Mouse (Mus musculus) myocyte (in vitro differentiated cells): ENCODE measurements around the gene Smg6. TPM values are rescaled to one million over a fixed set of nuclear protein-coding genes. Genes with fewer than 3 reads are reported as not detected.

Experiments used
- H3K27me3 ChIP-seq: one replicate; pipeline ENCODE4 v1.6.1; 2011; ENCODE audit not compliant: control insufficient read depth, insufficient read depth, insufficient read length
- H3K36me3 ChIP-seq: one replicate; pipeline ENCODE4 v1.6.1; 2011; ENCODE audit not compliant: control insufficient read depth, insufficient read depth
- H3K4me2 ChIP-seq: one replicate; pipeline ENCODE4 v1.6.1; 2011; ENCODE audit warnings: low read depth, control low read depth
- H3K4me3 ChIP-seq: one replicate; pipeline ENCODE4 v1.5.1; 2011; ENCODE audit warnings: mild to moderate bottlenecking, control low read depth, moderate library complexity
- H3K79me2 ChIP-seq: one replicate; pipeline ENCODE4 v1.6.1; 2011; ENCODE audit not compliant: control insufficient read depth, insufficient read depth
- H3ac ChIP-seq: one replicate; pipeline ENCODE4 v1.6.1; 2011; ENCODE audit not compliant: control insufficient read depth, insufficient read length
- CEBPB ChIP-seq: IDR thresholded peaks from 2 replicates; pipeline ENCODE4 v1.6.1; 2011; ENCODE audit warnings: mild to moderate bottlenecking, moderate library complexity; ENCODE audit not compliant: poor library complexity, insufficient read depth, severe bottlenecking
- E2F4 ChIP-seq: IDR thresholded peaks from one replicate; pipeline ENCODE4 v1.6.1; 2011; ENCODE audit warnings: mild to moderate bottlenecking, control low read depth, moderate library complexity; ENCODE audit not compliant: insufficient read depth
- MAX ChIP-seq: IDR thresholded peaks from one replicate; pipeline ENCODE4 v1.6.1; 2011; ENCODE audit warnings: low read depth, mild to moderate bottlenecking, control low read depth
- MYOD1 ChIP-seq, 3 experiments: IDR thresholded peaks; one replicate each; pipeline ENCODE4 v1.6.1; 2011; ENCODE audit warnings: control low read depth in 2 of 3, low read depth in 2 of 3, mild to moderate bottlenecking in 2 of 3, moderate library complexity in 1 of 3; ENCODE audit not compliant: insufficient read length in 2 of 3, control insufficient read depth in 1 of 3
- MYOG ChIP-seq, 3 experiments: IDR thresholded peaks; one replicate each; pipeline ENCODE4 v1.6.1; 2011; ENCODE audit warnings: control low read depth in 2 of 3, low read depth in 2 of 3, mild to moderate bottlenecking in 2 of 3; ENCODE audit not compliant: insufficient read length in 2 of 3, control insufficient read depth in 1 of 3, insufficient read depth in 1 of 3
- POLR2A ChIP-seq: IDR thresholded peaks from one replicate; pipeline ENCODE4 v1.6.1; 2011; ENCODE audit warnings: low read depth, mild to moderate bottlenecking, control low read depth, moderate library complexity; ENCODE audit not compliant: insufficient read length
- POLR2AphosphoS2 ChIP-seq: IDR thresholded peaks from one replicate; pipeline ENCODE4 v1.6.1; 2011; ENCODE audit warnings: low read depth, control low read depth; ENCODE audit not compliant: insufficient read length
- REST ChIP-seq: IDR thresholded peaks from one replicate; pipeline ENCODE4 v1.6.1; 2011; ENCODE audit warnings: mild to moderate bottlenecking, control low read depth, moderate library complexity; ENCODE audit not compliant: insufficient read depth, insufficient read length
- SRF ChIP-seq: IDR thresholded peaks from one replicate; pipeline ENCODE4 v1.6.1; 2011; ENCODE audit warnings: low read depth; ENCODE audit not compliant: control insufficient read depth, insufficient read length
- TCF12 ChIP-seq: IDR thresholded peaks from one replicate; pipeline ENCODE4 v1.6.1; 2011; ENCODE audit warnings: mild to moderate bottlenecking, control low read depth; ENCODE audit not compliant: poor library complexity, insufficient read depth, severe bottlenecking
- TCF3 ChIP-seq: IDR thresholded peaks from one replicate; pipeline ENCODE4 v1.6.1; 2011; ENCODE audit warnings: low read depth, control low read depth; ENCODE audit not compliant: insufficient read length
- USF1 ChIP-seq: IDR thresholded peaks from one replicate; pipeline ENCODE4 v1.6.1; 2011; ENCODE audit warnings: low read depth, mild to moderate bottlenecking, control low read depth, moderate library complexity
- polyA plus RNA-seq: library from polyadenylated mRNA; unstranded; fragments of >200 nt; fragmentation: generic; extraction: Trizol; gene quantifications from one replicate; pipeline ENCODE4 v1.2.1, GENCODE M21; 2012; ENCODE audit warnings: missing spikeins

Gene Smg6
- polyA plus RNA-seq, 1 experiment = 14.7 TPM

GRCm38 (mm10) chr11:75199951-75200350, 274.3 kb downstream of the Smg6 start:
- H3K36me3 ChIP-seq = no peaks in the 10 kb centered on the region
- H3K4me2 ChIP-seq = no peak overlapping the region
- no peaks in the 10 kb centered on the region for H3K79me2 ChIP-seq
- TF ChIP-seq MYOD1 (IDR thresholded peaks at IDR 0.05; ENCODE audit: control insufficient read depth in 1 of 3, insufficient read length in 2 of 3, low read depth in 2 of 3) (no peak), CEBPB (no peak), REST (no peak), MYOG (IDR thresholded peaks at IDR 0.05; ENCODE audit: control insufficient read depth in 1 of 3, insufficient read depth in 1 of 3, insufficient read length in 2 of 3, low read depth in 2 of 3) (no peak), USF1 (no peak), SRF (no peak), POLR2AphosphoS2 (no peak)
- H3K4me3 ChIP-seq = no peak overlapping the region
- no peak overlapping the region for H3ac ChIP-seq
- peaks cover 18% of the 10 kb centered on the region for H3K27me3 ChIP-seq

GRCm38 (mm10) chr11:75200935-75201334, 275.3 kb downstream of the Smg6 start:
- no peak overlapping the region for H3K4me2 ChIP-seq
- H3ac ChIP-seq = no peak overlapping the region
- H3K27me3 ChIP-seq = peaks cover 8% of the 10 kb centered on the region
- no peaks in the 10 kb centered on the region for H3K36me3 ChIP-seq
- H3K79me2 ChIP-seq = no peaks in the 10 kb centered on the region
- H3K4me3 ChIP-seq = no peak overlapping the region
- TF ChIP-seq MYOG (IDR thresholded peaks at IDR 0.05; ENCODE audit: control insufficient read depth in 1 of 3, insufficient read depth in 1 of 3, insufficient read length in 2 of 3, low read depth in 2 of 3) = no peak
- TF ChIP-seq MAX = no peak
- TF ChIP-seq USF1 = no peak
- TF ChIP-seq E2F4 = no peak
- TF ChIP-seq POLR2A = no peak
- TF ChIP-seq TCF3 = no peak
- TF ChIP-seq REST = no peak
- TF ChIP-seq TCF12 = no peak
- TF ChIP-seq POLR2AphosphoS2 = no peak

- Histone ChIP-seq H3K27me3 (peaks cover 7% of the 10 kb centered on the region), H3ac (no peak overlapping the region), H3K79me2 (no peaks in the 10 kb centered on the region), H3K4me2 (no peak overlapping the region), H3K4me3 (no peak overlapping the region), H3K36me3 (no peaks in the 10 kb centered on the region)
- TF ChIP-seq E2F4 (no peak), MAX (no peak), CEBPB (no peak), POLR2AphosphoS2 (no peak), POLR2A (no peak), TCF12 (no peak), USF1 (no peak), SRF (no peak), MYOD1 (IDR thresholded peaks at IDR 0.05; ENCODE audit: control insufficient read depth in 1 of 3, insufficient read length in 2 of 3, low read depth in 2 of 3) (no peak), TCF3 (no peak), REST (no peak), MYOG (IDR thresholded peaks at IDR 0.05; ENCODE audit: control insufficient read depth in 1 of 3, insufficient read depth in 1 of 3, insufficient read length in 2 of 3, low read depth in 2 of 3) (no peak)
These were observed 276.1 kb downstream of the Smg6 start for GRCm38 (mm10) chr11:75201721-75202120.

GRCm38 (mm10) chr11:75203926-75204325, 278.3 kb downstream of the Smg6 start:
- TF ChIP-seq CEBPB = no peak
- TF ChIP-seq TCF12 = no peak
- Histone ChIP-seq H3K27me3 (peaks cover 1% of the 10 kb centered on the region), H3K79me2 (no peaks in the 10 kb centered on the region), H3K4me3 (no peak overlapping the region), H3K36me3 (no peaks in the 10 kb centered on the region), H3ac (no peak overlapping the region), H3K4me2 (no peak overlapping the region)

- no peak overlapping the region for H3K4me2 ChIP-seq
- no peaks in the 10 kb centered on the region for H3K36me3 ChIP-seq
- no peak overlapping the region for H3ac ChIP-seq
- H3K4me3 ChIP-seq = no peak overlapping the region
- TF ChIP-seq E2F4 = no peak
- no peak for TF ChIP-seq REST
- TF ChIP-seq MYOD1 (IDR thresholded peaks at IDR 0.05; ENCODE audit: control insufficient read depth in 1 of 3, insufficient read length in 2 of 3, low read depth in 2 of 3) = no peak
- no peak for TF ChIP-seq POLR2AphosphoS2
- no peak for TF ChIP-seq MYOG (IDR thresholded peaks at IDR 0.05; ENCODE audit: control insufficient read depth in 1 of 3, insufficient read depth in 1 of 3, insufficient read length in 2 of 3, low read depth in 2 of 3)
- H3K79me2 ChIP-seq = no peaks in the 10 kb centered on the region
- no peaks in the 10 kb centered on the region for H3K27me3 ChIP-seq
These were observed 278.8 kb downstream of the Smg6 start for GRCm38 (mm10) chr11:75204472-75204871.

GRCm38 (mm10) chr11:75206347-75206746, 280.7 kb downstream of the Smg6 start:
- H3K4me3 ChIP-seq = no peak overlapping the region
- H3K36me3 ChIP-seq = no peaks in the 10 kb centered on the region
- TF ChIP-seq MAX = no peak
- no peak for TF ChIP-seq TCF3
- no peak for TF ChIP-seq MYOG (IDR thresholded peaks at IDR 0.05; ENCODE audit: control insufficient read depth in 1 of 3, insufficient read depth in 1 of 3, insufficient read length in 2 of 3, low read depth in 2 of 3)
- no peak for TF ChIP-seq POLR2AphosphoS2
- no peaks in the 10 kb centered on the region for H3K27me3 ChIP-seq
- H3K79me2 ChIP-seq = no peaks in the 10 kb centered on the region
- no peak overlapping the region for H3K4me2 ChIP-seq
- H3ac ChIP-seq = no peak overlapping the region
